Mouse (Mus musculus): Measurements from ENCODE around the gene Pim1. TPM values are rescaled to one million over a fixed set of nuclear protein-coding genes. Genes with fewer than 3 reads are reported as not detected.

The Pim1 gene
- polyA plus RNA-seq, 1 experiment from 2014 or later = 16.3 TPM

DNA sequence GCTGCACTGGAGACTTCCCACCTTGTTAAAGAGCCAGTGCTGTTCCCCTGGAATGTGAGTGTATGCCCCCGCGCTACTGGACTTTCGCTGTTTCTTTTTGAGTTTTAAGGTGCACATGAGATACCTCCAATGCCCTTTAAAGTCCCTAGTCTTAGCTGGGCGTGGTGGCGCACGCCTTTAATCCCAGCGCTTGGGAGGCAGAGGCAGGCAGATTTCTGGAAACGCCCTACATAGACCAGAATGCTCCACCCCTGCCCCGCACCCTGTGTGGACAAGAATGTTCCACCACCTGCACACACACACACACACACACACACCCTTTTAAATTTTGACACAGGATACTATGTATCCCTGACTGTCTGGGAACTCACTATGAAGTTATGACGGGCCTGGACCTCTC is 17.1 kb upstream of the Pim1 start:
- H3K36me3 ChIP-seq = no peaks in the 10 kb centered on the region
- H3K27me3 ChIP-seq = no peaks in the 10 kb centered on the region
- H3K27ac ChIP-seq = no peak overlapping the region
- no peak for ATAC-seq (ENCODE audit: borderline replicate concordance, extremely low read depth, low FRiP score, low TSS enrichment)
- no peak overlapping the region for H3K4me3 ChIP-seq
- 93% methylated on average over 10 of the region's 10 CpGs for WGBS
- H3K9me3 ChIP-seq = no peaks in the 10 kb centered on the region
- H3K4me2 ChIP-seq = no peak overlapping the region
- no peak overlapping the region for H3K9ac ChIP-seq
- H3K4me1 ChIP-seq = peaks cover 16% of the 10 kb centered on the region

DNA sequence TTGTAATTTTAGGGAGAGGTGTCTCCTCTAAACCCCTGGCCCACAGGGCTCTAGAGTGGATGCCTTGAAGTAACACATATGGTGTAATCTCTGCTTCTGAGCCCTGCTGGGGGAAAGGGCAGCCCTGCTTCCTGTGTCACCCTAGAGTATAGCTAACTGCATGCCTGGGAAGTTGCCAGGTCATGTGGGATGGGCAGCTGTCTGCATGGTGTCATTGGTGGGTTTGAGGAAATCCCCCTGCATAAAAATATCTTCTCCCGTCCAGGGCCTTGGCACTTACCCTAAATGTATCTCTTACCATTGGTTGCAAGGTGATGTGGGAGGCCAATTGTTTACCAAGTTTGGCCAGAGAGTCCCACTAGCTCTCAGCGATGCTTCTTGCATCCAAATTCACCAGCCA is 16.5 kb upstream of the Pim1 start:
- no peak for ATAC-seq (ENCODE audit: borderline replicate concordance, extremely low read depth, low FRiP score, low TSS enrichment)
- H3K36me3 ChIP-seq = no peaks in the 10 kb centered on the region
- H3K27me3 ChIP-seq = no peaks in the 10 kb centered on the region
- no peak overlapping the region for H3K27ac ChIP-seq
- WGBS = 47% methylated on average over 2 of the region's 2 CpGs
- no peak overlapping the region for H3K4me3 ChIP-seq
- H3K9me3 ChIP-seq = no peaks in the 10 kb centered on the region
- H3K4me2 ChIP-seq = no peak overlapping the region
- no peak overlapping the region for H3K9ac ChIP-seq
- peaks cover 14% of the 10 kb centered on the region for H3K4me1 ChIP-seq

DNA sequence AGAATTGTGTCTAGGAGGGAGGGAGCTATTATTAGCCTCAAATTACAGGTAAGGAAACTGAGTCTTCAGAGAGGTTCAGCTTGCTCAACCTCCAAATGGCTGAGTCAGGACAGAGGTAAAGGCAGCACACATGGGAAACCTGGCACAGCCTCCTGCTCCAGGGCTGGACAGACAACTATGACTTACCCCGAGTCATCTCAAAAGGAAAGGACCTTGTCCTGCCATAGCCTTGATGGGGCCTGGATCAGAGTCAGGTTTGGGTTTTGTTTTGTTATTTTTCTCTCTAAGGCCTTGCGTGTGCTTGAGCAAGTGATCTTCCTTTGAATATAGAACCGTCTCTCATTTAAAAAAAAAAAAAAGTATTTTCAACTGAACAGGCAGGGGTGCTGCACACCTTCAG is 15.4 kb upstream of the Pim1 start:
- Histone ChIP-seq H3K9ac (no peak overlapping the region), H3K4me2 (no peak overlapping the region), H3K27ac (no peak overlapping the region), H3K27me3 (no peaks in the 10 kb centered on the region), H3K36me3 (no peaks in the 10 kb centered on the region), H3K4me1 (peaks cover 6% of the 10 kb centered on the region), H3K9me3 (no peaks in the 10 kb centered on the region), H3K4me3 (no peak overlapping the region)
- no peak for ATAC-seq (ENCODE audit: borderline replicate concordance, extremely low read depth, low FRiP score, low TSS enrichment)
- WGBS = 89% methylated on average over 3 of the region's 3 CpGs

DNA sequence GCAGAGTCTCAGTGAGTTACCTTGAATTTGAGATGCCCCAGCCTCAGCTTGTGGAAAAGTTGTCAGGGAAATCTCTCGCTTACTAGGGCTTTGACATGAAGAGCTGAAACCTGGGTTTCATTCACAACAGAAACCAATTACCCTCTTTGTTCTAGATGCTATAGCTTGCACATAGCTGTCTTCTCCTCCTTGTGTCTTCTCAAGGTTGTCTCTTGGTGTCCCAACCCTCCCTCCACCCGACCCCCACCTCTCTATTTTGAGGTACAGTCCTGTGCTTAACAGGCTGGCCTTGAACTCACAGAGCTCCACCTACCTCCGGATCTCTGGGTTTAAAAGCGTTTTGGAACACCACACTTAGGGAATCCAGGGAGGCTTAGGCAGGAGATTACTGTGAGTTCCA is 14.1 kb upstream of the Pim1 start:
- Histone ChIP-seq H3K4me1 (no peaks in the 10 kb centered on the region), H3K4me2 (no peak overlapping the region), H3K27ac (no peak overlapping the region), H3K9ac (no peak overlapping the region), H3K9me3 (no peaks in the 10 kb centered on the region), H3K4me3 (no peak overlapping the region), H3K27me3 (no peaks in the 10 kb centered on the region), H3K36me3 (no peaks in the 10 kb centered on the region)
- ATAC-seq (ENCODE audit: borderline replicate concordance, extremely low read depth, low FRiP score, low TSS enrichment) = no peak
- 72% methylated on average over 4 of the region's 4 CpGs for WGBS

DNA sequence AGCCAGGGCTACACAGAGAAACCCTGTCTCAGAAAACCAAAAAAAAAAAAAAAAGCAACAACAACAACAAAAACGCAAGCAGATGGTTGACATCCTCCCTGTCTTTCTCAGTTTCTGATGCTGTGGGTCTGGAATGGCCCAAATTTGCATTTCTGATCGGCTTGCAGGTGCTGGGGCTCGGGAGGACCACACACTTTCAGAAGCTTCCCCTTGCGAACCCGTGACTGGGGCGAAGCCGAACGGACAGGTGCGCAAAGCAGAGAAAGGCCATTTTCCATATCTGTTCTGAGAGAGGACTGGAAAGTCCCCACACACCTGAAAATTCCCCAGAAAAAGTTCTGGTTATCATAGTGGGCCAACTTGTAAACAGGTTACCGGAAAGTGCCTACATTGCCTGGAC is 13.2 kb upstream of the Pim1 start:
- no peak overlapping the region for H3K4me2 ChIP-seq
- no peaks in the 10 kb centered on the region for H3K4me1 ChIP-seq
- H3K36me3 ChIP-seq = no peaks in the 10 kb centered on the region
- no peak for ATAC-seq (ENCODE audit: borderline replicate concordance, extremely low read depth, low FRiP score, low TSS enrichment)
- no peak overlapping the region for H3K9ac ChIP-seq
- 91% methylated on average over 10 of the region's 10 CpGs for WGBS
- H3K27ac ChIP-seq = no peak overlapping the region
- H3K4me3 ChIP-seq = no peak overlapping the region
- no peaks in the 10 kb centered on the region for H3K27me3 ChIP-seq
- H3K9me3 ChIP-seq = no peaks in the 10 kb centered on the region

DNA sequence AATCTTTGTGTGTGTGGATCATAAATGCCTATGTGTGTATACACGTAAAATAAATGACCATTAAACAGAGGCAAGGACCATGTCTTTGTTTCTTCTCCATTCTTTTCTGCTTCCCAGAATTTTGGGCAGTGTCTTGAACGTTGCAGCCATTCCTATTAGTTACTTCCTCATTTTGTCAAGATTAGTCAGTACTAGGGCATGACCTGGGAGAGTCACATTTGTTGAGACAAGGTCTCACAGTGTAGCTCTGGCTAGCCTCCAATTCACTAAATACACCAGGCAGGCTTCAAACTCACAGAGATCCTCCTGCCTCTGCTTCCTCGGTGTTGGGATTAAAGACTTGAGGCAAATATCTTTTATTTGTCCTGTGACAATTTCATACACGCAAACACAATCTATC is 12.3 kb upstream of the Pim1 start:
- Histone ChIP-seq H3K9ac (no peak overlapping the region), H3K27ac (no peak overlapping the region), H3K4me1 (no peaks in the 10 kb centered on the region), H3K27me3 (no peaks in the 10 kb centered on the region), H3K4me2 (no peak overlapping the region), H3K9me3 (no peaks in the 10 kb centered on the region), H3K4me3 (no peak overlapping the region), H3K36me3 (no peaks in the 10 kb centered on the region)
- 79% methylated on average over 4 of the region's 4 CpGs for WGBS
- ATAC-seq (ENCODE audit: borderline replicate concordance, extremely low read depth, low FRiP score, low TSS enrichment) = no peak

DNA sequence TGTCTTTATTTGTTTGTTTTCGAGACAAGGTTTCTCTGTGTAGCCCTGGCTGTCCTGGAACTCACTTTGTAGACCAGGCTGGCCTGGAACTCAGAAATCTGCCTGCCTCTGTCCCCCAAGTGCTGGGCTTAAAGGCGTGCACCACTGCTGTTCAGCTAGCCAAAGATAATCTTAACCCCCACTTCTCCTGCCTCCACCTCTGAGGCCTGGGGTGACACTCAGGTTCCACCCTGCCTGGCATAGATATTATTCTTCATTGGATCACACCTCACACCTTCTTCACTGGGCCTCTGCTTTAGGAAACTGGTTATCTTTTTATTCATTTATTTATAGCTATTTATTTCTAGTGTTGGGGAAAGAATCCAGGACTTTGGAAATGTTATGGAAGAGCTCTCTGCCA is 10.3 kb upstream of the Pim1 start:
- Histone ChIP-seq H3K4me2 (no peak overlapping the region), H3K9ac (no peak overlapping the region), H3K4me3 (no peak overlapping the region), H3K27ac (no peak overlapping the region), H3K9me3 (no peaks in the 10 kb centered on the region), H3K36me3 (no peaks in the 10 kb centered on the region), H3K4me1 (no peaks in the 10 kb centered on the region), H3K27me3 (no peaks in the 10 kb centered on the region)
- no peak for ATAC-seq (ENCODE audit: borderline replicate concordance, extremely low read depth, low FRiP score, low TSS enrichment)
- 79% methylated on average over 2 of the region's 2 CpGs for WGBS

DNA sequence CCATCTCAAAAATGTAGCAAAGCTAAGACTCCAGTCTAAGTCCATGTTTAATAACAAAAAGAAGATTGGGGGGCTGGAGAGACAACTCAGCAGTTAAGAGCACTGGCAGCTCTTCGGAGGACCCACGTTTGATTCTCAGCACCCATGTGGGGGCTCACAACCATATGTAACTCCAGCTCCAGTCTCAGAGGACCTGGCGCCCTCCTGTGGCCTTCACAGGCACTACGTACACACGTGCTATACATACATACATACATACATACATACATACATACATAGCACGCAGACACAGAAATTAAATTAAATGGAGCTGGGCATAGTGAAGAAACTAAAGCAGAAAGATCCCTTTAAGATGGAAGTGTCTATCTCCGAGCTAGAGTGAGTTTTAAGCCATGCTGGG is 7.9 kb upstream of the Pim1 start:
- WGBS = 89% methylated on average over 7 of the region's 7 CpGs
- Histone ChIP-seq H3K27ac (no peak overlapping the region), H3K27me3 (no peaks in the 10 kb centered on the region)

DNA sequence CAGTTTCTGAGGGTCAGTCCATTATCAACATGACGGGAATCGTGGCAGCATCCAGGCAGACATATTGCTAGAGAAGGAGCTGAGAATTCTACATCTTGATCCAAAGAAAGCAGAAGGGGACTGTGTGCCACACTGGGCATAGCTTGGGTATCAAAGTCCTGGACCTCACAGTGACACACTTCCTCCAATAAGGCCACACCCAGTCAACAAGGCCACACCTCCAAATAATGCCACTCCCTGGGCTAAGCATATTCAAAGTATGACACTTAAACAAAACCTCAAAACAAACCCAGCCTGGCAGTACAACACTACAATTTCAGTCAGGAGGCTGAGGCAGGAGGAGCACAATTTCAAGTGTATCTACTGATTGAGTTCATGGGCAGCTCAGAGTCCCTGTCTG is 7.3 kb upstream of the Pim1 start:
- H3K27ac ChIP-seq = no peak overlapping the region
- 95% methylated on average over 2 of the region's 2 CpGs for WGBS
- 0 out of 2 replicates have a peak, but pooled peaks cover under 1% of the 10 kb centered on the region for H3K4me1 ChIP-seq
- H3K4me2 ChIP-seq = no peak overlapping the region
- H3K4me3 ChIP-seq = no peak overlapping the region
- no peak for ATAC-seq (ENCODE audit: borderline replicate concordance, extremely low read depth, low FRiP score, low TSS enrichment)
- H3K9me3 ChIP-seq = no peaks in the 10 kb centered on the region
- no peaks in the 10 kb centered on the region for H3K27me3 ChIP-seq
- H3K9ac ChIP-seq = no peak overlapping the region
- H3K36me3 ChIP-seq = no peaks in the 10 kb centered on the region

More for the DNA sequence above, 7.9 kb upstream of the Pim1 start:
- Histone ChIP-seq H3K4me3 (no peak overlapping the region), H3K36me3 (no peaks in the 10 kb centered on the region), H3K4me2 (no peak overlapping the region), H3K4me1 (no peaks in the 10 kb centered on the region), H3K9ac (no peak overlapping the region), H3K9me3 (no peaks in the 10 kb centered on the region)
- no peak for ATAC-seq (ENCODE audit: borderline replicate concordance, extremely low read depth, low FRiP score, low TSS enrichment)

DNA sequence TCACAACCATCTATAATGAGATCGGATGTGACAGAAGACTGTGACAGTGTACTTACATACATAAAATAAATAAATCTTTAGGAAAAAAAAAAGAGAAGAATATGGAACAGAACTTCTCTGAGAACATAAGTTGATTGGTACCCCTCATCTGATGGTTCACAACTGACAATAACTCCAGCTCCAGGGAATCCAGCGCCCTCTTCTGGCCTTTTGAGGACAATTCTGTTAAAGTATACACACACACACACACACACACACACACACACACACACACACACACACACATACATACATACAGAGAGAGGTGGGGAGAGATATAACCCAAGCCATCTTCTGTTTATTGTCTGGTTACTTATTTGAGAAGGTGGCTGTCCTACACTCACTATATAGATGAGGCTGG is 6.1 kb upstream of the Pim1 start:
- Histone ChIP-seq H3K9me3 (no peaks in the 10 kb centered on the region), H3K9ac (no peak overlapping the region), H3K27ac (no peak overlapping the region), H3K4me2 (no peak overlapping the region), H3K27me3 (no peaks in the 10 kb centered on the region), H3K4me3 (no peak overlapping the region), H3K4me1 (peaks cover 10% of the 10 kb centered on the region; the same call in 1 of the 2 replicates), H3K36me3 (no peaks in the 10 kb centered on the region)
- no peak for ATAC-seq (ENCODE audit: borderline replicate concordance, extremely low read depth, low FRiP score, low TSS enrichment)
- 75% methylated on average over 2 of the region's 2 CpGs for WGBS

DNA sequence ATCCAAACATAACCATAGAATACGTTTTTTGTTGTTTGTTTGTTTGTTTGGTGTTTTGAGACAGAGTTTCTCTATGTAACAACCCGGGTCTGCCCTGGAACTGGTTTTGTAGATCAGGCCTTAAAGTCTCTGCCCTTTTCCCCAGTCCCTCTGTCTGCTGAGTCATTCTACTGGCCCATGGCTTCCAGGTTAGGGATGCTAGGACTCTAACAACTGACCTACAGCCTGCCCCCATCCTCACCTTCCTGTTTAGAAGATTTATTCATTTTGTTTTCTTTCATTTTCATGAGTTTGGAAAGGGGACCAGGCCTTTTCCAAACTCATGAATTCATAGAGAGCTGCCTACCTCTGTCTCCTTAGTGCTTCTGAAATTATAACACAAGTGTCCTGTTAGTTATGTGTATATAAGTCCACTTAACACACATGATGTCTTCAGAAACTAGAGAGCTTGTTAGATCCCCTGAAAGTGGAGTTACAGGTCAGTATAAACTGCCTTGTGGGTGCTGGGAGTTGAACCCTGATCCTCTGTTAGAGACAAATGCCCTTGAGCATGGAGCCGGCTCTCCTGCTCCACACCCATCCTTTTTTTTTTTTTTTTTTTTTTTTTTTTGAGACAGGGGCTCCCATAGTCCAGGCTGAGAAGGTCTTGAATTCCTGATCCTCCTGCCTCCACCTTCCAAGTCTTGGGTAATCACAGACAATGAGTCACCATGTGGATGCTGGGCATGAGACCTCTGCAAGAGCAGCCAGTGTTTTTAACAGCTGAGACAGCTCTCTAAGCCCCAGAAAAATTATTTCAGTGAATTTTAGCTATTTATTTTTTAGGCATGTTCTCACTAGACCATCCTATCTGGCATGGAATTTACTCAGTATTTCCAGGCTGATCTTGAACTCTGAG is 5.0 kb upstream of the Pim1 start:
- 63% methylated on average over 3 of the region's 3 CpGs for WGBS
- Histone ChIP-seq H3K4me2 (no peak overlapping the region), H3K4me3 (no peak overlapping the region), H3K9me3 (no peaks in the 10 kb centered on the region), H3K27ac (no peak overlapping the region), H3K9ac (no peak overlapping the region), H3K4me1 (peaks cover 10% of the 10 kb centered on the region; the same call in 1 of the 2 replicates), H3K36me3 (no peaks in the 10 kb centered on the region), H3K27me3 (no peaks in the 10 kb centered on the region)
- no peak for ATAC-seq (ENCODE audit: borderline replicate concordance, extremely low read depth, low FRiP score, low TSS enrichment)

DNA sequence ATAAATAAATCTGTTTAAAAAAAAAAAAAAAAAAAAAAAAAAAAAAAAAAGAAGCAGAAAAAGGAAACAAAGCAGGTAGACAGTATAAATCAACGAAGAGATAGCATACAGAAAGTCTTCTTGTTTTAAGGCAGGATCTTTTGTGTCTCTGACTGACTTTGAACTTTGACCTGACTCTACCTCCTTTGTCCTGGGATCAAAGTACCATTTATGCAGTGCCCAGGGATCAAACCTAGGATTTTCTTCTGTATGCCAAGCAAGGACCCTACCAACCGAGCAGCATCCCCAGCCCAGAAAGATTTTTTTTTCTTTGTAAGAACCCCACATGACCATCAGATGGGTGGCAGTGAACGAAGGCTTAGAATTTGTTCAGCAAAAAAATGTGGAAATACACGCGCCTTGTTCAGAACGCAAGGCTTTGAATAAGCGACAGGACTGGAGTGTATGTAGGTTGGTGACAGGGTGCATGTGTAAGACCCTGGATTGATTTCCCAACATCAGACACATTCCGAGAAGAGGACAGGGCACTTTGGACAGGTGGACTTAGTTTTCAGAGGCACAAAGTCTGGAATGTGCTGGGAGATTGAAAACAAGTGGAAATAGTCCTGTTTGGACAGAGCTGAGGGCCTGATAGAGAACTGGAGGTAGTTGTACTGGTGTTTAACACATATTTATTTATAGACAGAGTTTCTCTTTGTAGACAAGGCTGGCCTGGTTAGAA is 2.1 kb upstream of the Pim1 start:
- Histone ChIP-seq H3K27me3 (no peaks in the 10 kb centered on the region), H3K4me3 (no peak overlapping the region), H3K9me3 (no peaks in the 10 kb centered on the region), H3K4me1 (peaks cover 16% of the 10 kb centered on the region), H3K27ac (peak overlapping the region; percentile 90; the same call in 1 of the 2 replicates), H3K4me2 (0 out of 2 replicates have a peak overlapping the region, but pooled peaks have one; percentile 90), H3K9ac (no peak overlapping the region), H3K36me3 (no peaks in the 10 kb centered on the region; the same call in 1 of the 2 replicates)
- ATAC-seq (ENCODE audit: borderline replicate concordance, extremely low read depth, low FRiP score, low TSS enrichment) = no peak
- WGBS = 74% methylated on average over 8 of the region's 8 CpGs

Data from lung, embryonic 15.5 days (tissue).